Mouse (Mus musculus): ENCODE results near the gene Gm7168. TPM values are rescaled to one million over a fixed set of nuclear protein-coding genes. Genes with fewer than 3 reads are reported as not detected.
"Not testable (repeated sequence)": the region's sequence is repeated elsewhere in the genome, so short reads cannot be mapped to it uniquely, and the experiment has no call there.

Gene Gm7168
- polyA plus RNA-seq (2015; fragmentation: Nextera tagmentation; extraction: Ambion mirVana): not detected in 2 replicates

DNA sequence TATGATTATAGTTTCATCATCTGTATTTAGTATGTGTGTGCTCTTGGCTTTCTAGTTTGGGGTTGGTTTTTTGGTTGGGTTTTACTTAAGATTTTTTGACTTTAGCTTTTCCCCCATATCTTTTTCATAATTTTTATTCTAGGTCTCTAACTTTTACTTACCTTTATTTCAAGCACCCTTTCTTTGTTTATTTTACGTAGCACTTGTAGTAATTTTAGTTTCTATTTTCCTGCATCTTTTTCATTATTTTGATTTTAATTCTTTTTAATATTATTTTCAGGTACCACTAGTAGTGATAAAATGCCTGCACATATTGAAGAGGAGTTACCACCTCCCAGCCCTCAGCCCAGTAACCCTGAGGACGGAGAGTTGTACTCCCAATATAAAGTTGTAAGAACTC is at the start of gene Gm7168:
TSS of gene Gm7168 (plus strand) at position 301 of the 400 bp plus-strand sequence.
- H3K4me2 ChIP-seq; H3K36me3 ChIP-seq; H3K9me3 ChIP-seq (replicated peaks); H3K27me3 ChIP-seq; H3K4me1 ChIP-seq (replicated peaks); H3K4me3 ChIP-seq (replicated peaks); H3K9ac ChIP-seq; ATAC-seq (ENCODE audit: low read depth); H3K27ac ChIP-seq; DNase-seq: not testable (repeated sequence)
- WGBS (ENCODE audit: insufficient replicate concordance): 69% methylated on average over 1 of the region's 2 CpGs

DNA sequence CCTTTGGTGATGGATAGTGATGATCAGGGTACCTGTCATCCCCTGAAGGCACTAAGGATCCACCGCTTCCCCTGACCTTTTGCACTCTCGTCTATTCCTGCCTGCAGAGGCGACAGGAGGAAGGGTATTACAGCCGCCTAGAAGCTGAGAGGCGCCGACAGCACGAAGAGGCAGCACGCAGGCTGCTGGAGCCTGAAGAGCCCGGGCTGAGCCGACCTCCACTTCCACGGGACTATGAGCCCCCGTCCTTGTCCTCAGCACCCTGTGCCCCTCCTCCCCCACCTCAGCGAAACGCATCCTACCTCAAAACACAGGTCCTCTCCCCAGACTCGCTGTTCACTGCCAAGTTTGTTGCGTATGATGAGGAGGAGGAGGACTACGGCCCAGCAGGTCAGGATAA is 49.3 kb upstream of the Gm7168 start:
- Histone ChIP-seq H3K27ac (no peak overlapping the region), H3K36me3 (0 out of 2 replicates have a peak, but pooled peaks cover 2% of the 10 kb centered on the region), H3K27me3 (no peaks in the 10 kb centered on the region), H3K4me3 (replicated peaks) (no peak overlapping the region), H3K9me3 (replicated peaks) (no peaks in the 10 kb centered on the region), H3K4me2 (no peak overlapping the region), H3K9ac (no peak overlapping the region), H3K4me1 (replicated peaks) (no peaks in the 10 kb centered on the region)
- WGBS (ENCODE audit: insufficient replicate concordance): 78% methylated on average over 17 of the region's 17 CpGs
- DNase-seq (no peak), ATAC-seq (ENCODE audit: low read depth) (no peak)

DNA sequence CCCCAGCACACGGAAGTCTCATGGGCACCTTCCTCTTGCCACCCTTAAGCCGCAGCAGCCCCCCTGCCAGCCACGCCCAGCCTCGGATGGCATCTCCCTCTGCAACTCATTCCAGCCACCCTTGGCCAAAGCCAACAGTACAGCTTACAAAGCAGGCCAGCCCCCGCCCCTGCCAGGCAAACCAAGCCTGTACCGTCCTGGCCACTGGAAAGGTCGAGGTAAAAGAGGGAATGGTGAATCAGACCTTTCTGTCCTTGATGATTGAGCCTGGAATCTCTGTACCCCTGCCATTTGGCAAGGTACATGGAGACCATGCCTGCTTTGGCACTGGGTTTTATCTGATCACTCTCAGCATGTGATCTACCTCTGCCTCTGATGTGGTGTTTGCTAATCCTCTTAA is 48.9 kb upstream of the Gm7168 start:
- H3K9ac ChIP-seq: no peak overlapping the region
- H3K27ac ChIP-seq: no peak overlapping the region
- no peak overlapping the region for H3K4me3 ChIP-seq (replicated peaks)
- DNase-seq (no peak), ATAC-seq (ENCODE audit: low read depth) (no peak)
- H3K27me3 ChIP-seq: no peaks in the 10 kb centered on the region
- no peaks in the 10 kb centered on the region for H3K9me3 ChIP-seq (replicated peaks)
- no peak overlapping the region for H3K4me2 ChIP-seq
- 0 out of 2 replicates have a peak, but pooled peaks cover 2% of the 10 kb centered on the region for H3K36me3 ChIP-seq
- WGBS (ENCODE audit: insufficient replicate concordance): 62% methylated on average over 7 of the region's 7 CpGs
- no peaks in the 10 kb centered on the region for H3K4me1 ChIP-seq (replicated peaks)

DNA sequence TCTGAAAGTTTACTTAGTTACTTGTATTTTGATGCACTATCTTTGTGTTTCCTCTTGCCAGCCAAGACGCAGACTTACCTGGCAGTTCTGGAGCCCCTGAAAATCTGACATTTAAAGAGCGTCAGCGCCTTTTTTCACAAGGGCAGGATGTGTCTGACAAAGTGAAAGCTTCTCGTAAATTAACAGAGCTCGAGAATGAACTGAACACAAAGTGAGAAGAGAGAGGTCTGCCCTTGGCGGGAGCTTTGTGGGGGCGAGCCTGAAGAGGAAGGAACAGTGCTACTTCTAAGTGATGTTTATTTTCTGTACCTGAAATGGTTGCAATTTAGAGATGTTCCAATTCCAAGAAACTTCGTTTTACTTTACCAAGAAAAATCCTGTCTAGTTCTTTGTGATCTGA is 44.4 kb upstream of the Gm7168 start:
- ATAC-seq (ENCODE audit: low read depth): no peak
- no peaks in the 10 kb centered on the region for H3K4me1 ChIP-seq (replicated peaks)

DNA sequence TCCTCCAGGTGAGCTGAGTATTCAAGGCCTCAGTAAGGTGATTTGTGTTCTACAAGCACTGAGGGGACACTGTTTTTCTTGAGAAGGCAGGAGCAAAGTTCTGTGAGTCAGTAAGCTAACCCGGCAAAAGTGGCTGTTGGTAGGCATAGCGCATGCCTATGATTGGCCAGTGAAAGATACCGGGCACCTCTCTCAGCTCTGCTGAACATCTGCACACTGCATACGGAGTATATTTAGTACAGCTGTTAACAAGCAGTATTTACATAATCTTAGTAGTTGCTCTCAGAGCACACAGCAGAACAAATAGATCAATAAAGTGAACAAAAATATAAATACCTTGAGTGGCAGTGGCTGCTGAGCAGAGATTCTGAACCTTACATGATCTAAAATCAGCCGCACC is 41.1 kb upstream of the Gm7168 start:
- no peak overlapping the region for H3K4me2 ChIP-seq
- no peaks in the 10 kb centered on the region for H3K4me1 ChIP-seq (replicated peaks)
- H3K27ac ChIP-seq: no peak overlapping the region
- H3K36me3 ChIP-seq: no peaks in the 10 kb centered on the region
- no peak overlapping the region for H3K9ac ChIP-seq
- WGBS (ENCODE audit: insufficient replicate concordance): 75% methylated on average over 5 of the region's 5 CpGs
- no peaks in the 10 kb centered on the region for H3K9me3 ChIP-seq (replicated peaks)
- H3K27me3 ChIP-seq: no peaks in the 10 kb centered on the region
- ATAC-seq (ENCODE audit: low read depth) (no peak), DNase-seq (no peak)
- no peak overlapping the region for H3K4me3 ChIP-seq (replicated peaks)

More for the DNA sequence above, 44.4 kb upstream of the Gm7168 start:
- DNase-seq: no peak
- no peak overlapping the region for H3K4me3 ChIP-seq (replicated peaks)
- H3K27me3 ChIP-seq: no peaks in the 10 kb centered on the region
- H3K9ac ChIP-seq: no peak overlapping the region
- no peak overlapping the region for H3K4me2 ChIP-seq
- 64% methylated on average over 8 of the region's 8 CpGs for WGBS (ENCODE audit: insufficient replicate concordance)
- H3K9me3 ChIP-seq (replicated peaks): no peaks in the 10 kb centered on the region
- 0 out of 2 replicates have a peak, but pooled peaks cover 2% of the 10 kb centered on the region for H3K36me3 ChIP-seq
- H3K27ac ChIP-seq: no peak overlapping the region

DNA sequence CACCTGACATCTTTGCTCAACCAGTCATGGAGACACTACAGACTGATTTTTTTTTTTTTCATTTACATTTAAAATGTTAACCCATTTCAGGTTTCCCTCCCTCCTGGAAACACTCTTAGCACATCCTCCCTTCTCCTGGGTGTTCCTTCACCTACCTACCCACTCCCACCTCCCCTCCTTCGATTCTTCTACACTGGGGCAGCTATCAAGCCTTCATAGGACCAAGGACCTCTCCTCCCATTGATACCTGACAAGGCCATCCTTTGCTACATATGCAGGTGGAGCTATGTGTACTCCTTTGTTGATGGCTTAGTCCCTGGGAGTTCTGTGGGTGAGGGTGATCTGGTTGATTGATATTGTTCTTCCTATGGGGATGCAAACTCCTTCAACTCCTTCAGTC is 40.5 kb upstream of the Gm7168 start:
- H3K9me3 ChIP-seq (replicated peaks): no peaks in the 10 kb centered on the region
- H3K27ac ChIP-seq: no peak overlapping the region
- H3K27me3 ChIP-seq: no peaks in the 10 kb centered on the region
- no peaks in the 10 kb centered on the region for H3K4me1 ChIP-seq (replicated peaks)
- no peak overlapping the region for H3K9ac ChIP-seq
- 36% methylated on average over 1 of the region's 1 CpGs for WGBS (ENCODE audit: insufficient replicate concordance)
- H3K4me3 ChIP-seq (replicated peaks): no peak overlapping the region
- DNase-seq: no peak
- ATAC-seq (ENCODE audit: low read depth): no peak
- H3K36me3 ChIP-seq: no peaks in the 10 kb centered on the region
- H3K4me2 ChIP-seq: no peak overlapping the region

DNA sequence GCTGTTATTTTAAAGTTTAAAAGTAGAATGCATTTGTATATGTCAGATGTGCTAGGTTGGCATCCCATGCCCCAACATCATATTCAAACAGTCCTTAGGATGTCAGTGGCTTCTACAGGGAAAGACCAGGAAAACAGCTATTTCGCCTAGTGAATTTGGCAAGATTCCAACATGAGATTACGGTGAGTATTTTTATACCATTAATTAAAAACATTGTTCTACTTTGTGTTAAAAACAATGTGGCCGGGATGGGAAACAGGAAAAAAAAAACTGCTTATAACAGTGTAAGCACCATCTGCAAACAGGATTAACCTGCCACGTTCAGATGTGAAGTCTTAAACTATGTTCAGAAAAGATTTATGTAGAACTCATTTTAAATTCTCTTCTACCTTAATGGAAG is 34.2 kb upstream of the Gm7168 start:
- no peak overlapping the region for H3K9ac ChIP-seq
- H3K27ac ChIP-seq: no peak overlapping the region
- H3K4me3 ChIP-seq (replicated peaks): no peak overlapping the region
- H3K27me3 ChIP-seq: no peaks in the 10 kb centered on the region
- no peaks in the 10 kb centered on the region for H3K4me1 ChIP-seq (replicated peaks)
- no peaks in the 10 kb centered on the region for H3K9me3 ChIP-seq (replicated peaks)
- no peak for ATAC-seq (ENCODE audit: low read depth)
- DNase-seq: no peak
- H3K36me3 ChIP-seq: no peaks in the 10 kb centered on the region
- 58% methylated on average over 4 of the region's 4 CpGs for WGBS (ENCODE audit: insufficient replicate concordance)
- no peak overlapping the region for H3K4me2 ChIP-seq

DNA sequence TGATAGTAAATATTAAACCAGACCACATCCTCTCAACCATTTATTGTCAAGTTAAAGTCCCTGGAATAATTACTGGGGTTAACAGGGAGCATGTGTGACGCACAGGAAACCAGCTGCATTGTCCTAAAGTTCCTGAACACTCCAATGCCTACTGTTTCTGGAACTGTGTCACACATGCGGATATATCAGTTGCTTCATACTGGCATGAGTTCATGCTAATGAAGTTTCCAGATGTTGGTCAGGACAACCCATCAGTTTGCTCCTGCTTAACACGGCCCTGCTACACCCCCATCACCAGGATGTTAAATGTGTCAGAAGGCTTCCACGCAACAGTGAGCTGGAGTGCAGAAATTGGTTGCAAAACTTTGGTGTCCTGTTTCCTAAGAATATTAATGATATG is 33.6 kb upstream of the Gm7168 start:
- Histone ChIP-seq H3K9ac (no peak overlapping the region), H3K4me1 (replicated peaks) (no peaks in the 10 kb centered on the region), H3K9me3 (replicated peaks) (no peaks in the 10 kb centered on the region), H3K27me3 (no peaks in the 10 kb centered on the region), H3K4me3 (replicated peaks) (no peak overlapping the region), H3K36me3 (no peaks in the 10 kb centered on the region), H3K27ac (no peak overlapping the region), H3K4me2 (no peak overlapping the region)
- ATAC-seq (ENCODE audit: low read depth) (no peak), DNase-seq (no peak)
- WGBS (ENCODE audit: insufficient replicate concordance): 56% methylated on average over 4 of the region's 4 CpGs

DNA sequence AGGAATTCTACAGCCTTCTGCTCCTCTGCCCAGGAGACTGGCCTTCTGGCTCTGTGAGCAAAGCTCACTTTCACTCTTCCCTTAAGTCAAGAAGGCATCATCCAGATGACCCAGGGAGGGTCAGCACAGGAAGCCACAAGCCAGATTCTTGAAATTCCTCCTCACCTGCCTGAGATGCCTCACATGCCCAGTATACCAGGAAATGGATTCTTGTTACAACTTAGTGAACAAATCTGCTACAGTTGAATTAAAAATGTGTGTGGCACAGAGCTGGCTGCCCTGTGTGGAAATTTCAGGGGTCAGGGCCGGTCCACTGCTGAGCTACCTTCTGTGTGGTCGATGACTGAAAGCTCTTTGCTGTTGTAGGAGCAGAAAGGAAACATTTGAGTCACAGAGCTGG is 27.4 kb upstream of the Gm7168 start:
- H3K36me3 ChIP-seq: no peaks in the 10 kb centered on the region
- no peak overlapping the region for H3K4me3 ChIP-seq (replicated peaks)
- H3K4me2 ChIP-seq: no peak overlapping the region
- H3K27ac ChIP-seq: no peak overlapping the region
- DNase-seq (no peak), ATAC-seq (ENCODE audit: low read depth) (no peak)
- no peaks in the 10 kb centered on the region for H3K9me3 ChIP-seq (replicated peaks)
- no peaks in the 10 kb centered on the region for H3K27me3 ChIP-seq
- no peaks in the 10 kb centered on the region for H3K4me1 ChIP-seq (replicated peaks)
- WGBS (ENCODE audit: insufficient replicate concordance): 30% methylated on average over 2 of the region's 2 CpGs
- no peak overlapping the region for H3K9ac ChIP-seq

DNA sequence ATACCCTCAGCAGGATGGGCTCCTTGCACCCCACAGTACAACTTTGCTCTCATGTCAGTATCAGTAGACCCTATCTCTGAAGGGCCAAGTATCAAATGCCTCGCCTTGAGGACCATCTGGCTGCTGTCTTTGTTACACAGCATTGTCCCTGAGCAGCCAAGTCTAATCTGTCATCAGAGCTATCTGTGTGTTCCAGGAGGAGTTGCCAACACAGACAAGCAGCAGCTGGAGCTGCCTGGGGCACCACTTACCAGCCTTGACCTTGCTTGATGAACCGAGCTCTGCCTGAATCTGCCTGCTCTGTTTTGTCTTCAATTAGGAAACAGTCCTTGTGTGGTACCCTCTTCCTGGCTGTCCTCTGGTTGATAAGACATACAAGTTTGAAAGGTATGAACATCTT is 24.8 kb upstream of the Gm7168 start:
- Histone ChIP-seq H3K9ac (no peak overlapping the region), H3K9me3 (replicated peaks) (no peaks in the 10 kb centered on the region), H3K4me3 (replicated peaks) (no peak overlapping the region), H3K36me3 (no peaks in the 10 kb centered on the region), H3K4me1 (replicated peaks) (no peaks in the 10 kb centered on the region), H3K27ac (no peak overlapping the region), H3K4me2 (no peak overlapping the region), H3K27me3 (no peaks in the 10 kb centered on the region)
- ATAC-seq (ENCODE audit: low read depth) (no peak), DNase-seq (no peak)
- WGBS (ENCODE audit: insufficient replicate concordance): 43% methylated on average over 2 of the region's 2 CpGs

DNA sequence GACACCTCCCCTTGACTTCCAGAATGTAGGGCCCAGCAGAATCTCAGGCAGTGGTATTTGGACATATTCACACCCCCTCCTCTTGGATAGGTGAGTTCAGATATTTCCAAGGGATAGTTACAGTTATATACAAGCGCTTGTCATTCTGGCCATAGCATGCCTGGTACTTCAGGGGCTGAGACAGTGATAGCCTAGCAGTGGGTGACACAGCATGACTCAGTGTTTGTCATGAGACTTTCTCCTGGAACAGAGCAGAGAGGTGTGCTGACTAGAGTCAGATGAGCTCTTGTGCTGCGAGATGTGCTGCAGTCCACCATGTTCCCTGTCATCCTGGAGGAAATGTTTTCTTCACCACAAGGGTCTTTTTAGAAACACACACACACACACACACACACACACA is 23.6 kb upstream of the Gm7168 start:
- no peak overlapping the region for H3K9ac ChIP-seq
- no peaks in the 10 kb centered on the region for H3K27me3 ChIP-seq
- no peak overlapping the region for H3K4me3 ChIP-seq (replicated peaks)
- ATAC-seq (ENCODE audit: low read depth) (0 out of 2 replicates have a peak, but pooled peaks have one; percentile 34), DNase-seq (no peak)
- H3K4me1 ChIP-seq (replicated peaks): no peaks in the 10 kb centered on the region
- H3K9me3 ChIP-seq (replicated peaks): no peaks in the 10 kb centered on the region
- H3K27ac ChIP-seq: no peak overlapping the region
- H3K4me2 ChIP-seq: no peak overlapping the region
- no peaks in the 10 kb centered on the region for H3K36me3 ChIP-seq
- WGBS (ENCODE audit: insufficient replicate concordance): 61% methylated on average over 2 of the region's 2 CpGs

DNA sequence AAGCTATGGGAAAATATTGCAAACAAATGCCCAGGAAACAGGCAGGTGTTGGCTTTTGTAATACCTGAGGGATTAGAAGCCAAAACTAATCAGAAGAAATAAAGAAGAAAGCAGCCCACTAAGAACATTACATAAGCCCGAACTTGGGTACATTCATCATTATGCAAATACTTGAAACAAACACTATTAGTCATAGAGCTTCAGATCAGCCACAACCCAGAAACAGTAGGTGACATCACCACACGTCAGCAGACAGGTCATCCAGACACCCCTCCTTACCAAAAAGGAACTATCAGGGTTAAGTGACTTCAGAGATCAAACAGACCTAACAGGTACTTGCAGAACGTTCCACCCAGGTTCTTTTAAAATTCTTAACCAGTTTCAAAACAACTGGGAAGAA is 22.2 kb upstream of the Gm7168 start:
- WGBS (ENCODE audit: insufficient replicate concordance): 36% methylated on average over 3 of the region's 3 CpGs
- no peak overlapping the region for H3K4me2 ChIP-seq
- H3K4me3 ChIP-seq (replicated peaks): no peak overlapping the region
- H3K27ac ChIP-seq: no peak overlapping the region
- no peak overlapping the region for H3K9ac ChIP-seq
- H3K4me1 ChIP-seq (replicated peaks): no peaks in the 10 kb centered on the region
- DNase-seq: no peak
- H3K9me3 ChIP-seq (replicated peaks): no peaks in the 10 kb centered on the region
- H3K27me3 ChIP-seq: no peaks in the 10 kb centered on the region
- no peaks in the 10 kb centered on the region for H3K36me3 ChIP-seq
- no peak for ATAC-seq (ENCODE audit: low read depth)
